Mouse (Mus musculus): ENCODE measurements at regions not wholly inside any gene's neighbourhood (a gene's known extent, or its start where the extent isn't known, plus 50 kb on each side); places are given as distances from the start of the nearest gene placed in this dataset.

GRCm38 (mm10) chr6:53207781-53208180 lies 79.3 kb upstream of the Creb5 start:
- no peak overlapping the region for H3K9ac ChIP-seq (ENCODE audit: control insufficient read depth, low read depth, low read length, poor library complexity, severe bottlenecking)
- no peak overlapping the region for H3K4me3 ChIP-seq (ENCODE audit: control insufficient read depth in 1 of 2, insufficient read depth in 1 of 2, low read depth in 2 of 2, low read length in 2 of 2)
- no peaks in the 10 kb centered on the region for H3K4me1 ChIP-seq (ENCODE audit: control insufficient read depth in 1 of 2, insufficient read depth in 2 of 2, low read length in 2 of 2)
- no peak for DNase-seq (ENCODE audit: low read depth, low spot score)
- no peaks in the 10 kb centered on the region for H3K9me3 ChIP-seq (replicated peaks; ENCODE audit: insufficient read depth, low read length)
- no peaks in the 10 kb centered on the region for H3K79me2 ChIP-seq (ENCODE audit: control insufficient read depth, insufficient read depth, low read length, poor library complexity)
- H3K27ac ChIP-seq (ENCODE audit: control insufficient read depth, low read depth, low read length) = no peak overlapping the region
- H3K27me3 ChIP-seq (ENCODE audit: control insufficient read depth in 1 of 2, insufficient read depth in 2 of 2, low read length in 2 of 2) = no peaks in the 10 kb centered on the region
- no peaks in the 10 kb centered on the region for H3K36me3 ChIP-seq (ENCODE audit: control insufficient read depth in 1 of 2, insufficient read depth in 2 of 2, low read length in 2 of 2)
- TF ChIP-seq EP300 (IDR thresholded peaks at IDR 0.05; ENCODE audit: low read depth in 1 of 2, low read length in 2 of 2) = no peak
- TF ChIP-seq TAL1 (IDR thresholded peaks at IDR 0.05; ENCODE audit: low read length) = no peak
- TF ChIP-seq POLR2A (IDR thresholded peaks at IDR 0.05; ENCODE audit: control insufficient read depth in 1 of 2, insufficient read depth in 1 of 2, low read depth in 1 of 2, low read length in 2 of 2, poor library complexity in 1 of 2) = no peak
- TF ChIP-seq USF2 (IDR thresholded peaks at IDR 0.05; ENCODE audit: borderline replicate concordance in 1 of 2, insufficient read depth in 1 of 2, low read depth in 1 of 2, low read length in 2 of 2) = no peak

GRCm38 (mm10) chr6:53207361-53207760 lies 79.7 kb upstream of the Creb5 start:
- TF ChIP-seq ELF1 (IDR thresholded peaks at IDR 0.05; ENCODE audit: low read depth, low read length) = no peak
- no peak for TF ChIP-seq ETS1 (IDR thresholded peaks at IDR 0.05; ENCODE audit: low read depth, low read length)
- no peak for TF ChIP-seq KAT2A (conservative IDR thresholded peaks at IDR 0.05; ENCODE audit: low read depth, low read length)
- TF ChIP-seq ZC3H11A (IDR thresholded peaks at IDR 0.05; ENCODE audit: low read depth, low read length) = no peak
- no peak for TF ChIP-seq MYB (IDR thresholded peaks at IDR 0.05; ENCODE audit: low read depth, low read length)
- TF ChIP-seq GATA1 (IDR thresholded peaks at IDR 0.05; ENCODE audit: low read depth, low read length) = no peak
- no peak for TF ChIP-seq JUND (IDR thresholded peaks at IDR 0.05; ENCODE audit: low read depth, low read length)
- TF ChIP-seq TBP (IDR thresholded peaks at IDR 0.05; ENCODE audit: low read depth, low read length) = no peak
- TF ChIP-seq GABPA (IDR thresholded peaks at IDR 0.05; ENCODE audit: low read depth, low read length) = no peak
- no peak for TF ChIP-seq CTCF (IDR thresholded peaks at IDR 0.05 in 2 of 3, conservative IDR thresholded peaks at IDR 0.05 in 1 of 3; ENCODE audit: control insufficient read depth in 1 of 3, insufficient read depth in 1 of 3, low read depth in 2 of 3, low read length in 3 of 3, poor library complexity in 1 of 3, severe bottlenecking in 1 of 3)
- TF ChIP-seq CHD1 (IDR thresholded peaks at IDR 0.05; ENCODE audit: low read depth, low read length) = no peak
- TF ChIP-seq RCOR1 (IDR thresholded peaks at IDR 0.05; ENCODE audit: low read depth, low read length) = no peak
- no peak for TF ChIP-seq E2F4 (IDR thresholded peaks at IDR 0.05; ENCODE audit: borderline replicate concordance, low read depth, low read length)
- no peak for TF ChIP-seq RAD21 (IDR thresholded peaks at IDR 0.05; ENCODE audit: low read depth, low read length)
- TF ChIP-seq MAZ (IDR thresholded peaks at IDR 0.05; ENCODE audit: low read depth, low read length) = no peak
- TF ChIP-seq SIN3A (IDR thresholded peaks at IDR 0.05; ENCODE audit: low read length) = no peak
- no peak for TF ChIP-seq EP300 (IDR thresholded peaks at IDR 0.05; ENCODE audit: low read depth in 1 of 2, low read length in 2 of 2)
- TF ChIP-seq NELFE (IDR thresholded peaks at IDR 0.05; ENCODE audit: low read depth, low read length) = no peak
- H3K9me3 ChIP-seq (replicated peaks; ENCODE audit: insufficient read depth, low read length) = no peaks in the 10 kb centered on the region
- H3K4me1 ChIP-seq (ENCODE audit: control insufficient read depth in 1 of 2, insufficient read depth in 2 of 2, low read length in 2 of 2) = no peaks in the 10 kb centered on the region
- no peak overlapping the region for H3K4me3 ChIP-seq (ENCODE audit: control insufficient read depth in 1 of 2, insufficient read depth in 1 of 2, low read depth in 2 of 2, low read length in 2 of 2)
- DNase-seq (ENCODE audit: low read depth, low spot score) = no peak
- no peak overlapping the region for H3K9ac ChIP-seq (ENCODE audit: control insufficient read depth, low read depth, low read length, poor library complexity, severe bottlenecking)
- H3K27me3 ChIP-seq (ENCODE audit: control insufficient read depth in 1 of 2, insufficient read depth in 2 of 2, low read length in 2 of 2) = no peaks in the 10 kb centered on the region
- H3K36me3 ChIP-seq (ENCODE audit: control insufficient read depth in 1 of 2, insufficient read depth in 2 of 2, low read length in 2 of 2) = no peaks in the 10 kb centered on the region
- no peak overlapping the region for H3K27ac ChIP-seq (ENCODE audit: control insufficient read depth, low read depth, low read length)
- H3K79me2 ChIP-seq (ENCODE audit: control insufficient read depth, insufficient read depth, low read length, poor library complexity) = no peaks in the 10 kb centered on the region
